Mouse (Mus musculus): ENCODE results near the gene H6pd. TPM values are rescaled to one million over a fixed set of nuclear protein-coding genes. Genes with fewer than 3 reads are reported as not detected.

H6pd gene
- total and polyA plus RNA-seq, 3 experiments = 6.9 to 10.8 TPM; not detected in 1

GRCm38 (mm10) chr4:150011564-150012321, 2.9 kb upstream of the H6pd start (continued):
- no peak for TF ChIP-seq MEF2A (IDR thresholded peaks at IDR 0.05; ENCODE audit: extremely low read depth, insufficient replicate concordance, low read depth, low read length, poor library complexity, severe bottlenecking)
- no peak for TF ChIP-seq KAT2A (conservative IDR thresholded peaks at IDR 0.05; ENCODE audit: low read depth, low read length)
- peak; percentile 10 to 63; a peak in 3 of 4 replicates for TF ChIP-seq EP300 (IDR thresholded peaks at IDR 0.05; ENCODE audit: low read depth in 1 of 2, low read length in 2 of 2)

GRCm38 (mm10) chr4:150010054-150010730, 1.4 kb upstream of the H6pd start:
- DNase-seq (ENCODE audit: low read depth, low spot score) = no peak
- Histone ChIP-seq H3K9ac (ENCODE audit: control insufficient read depth, low read depth, low read length, poor library complexity, severe bottlenecking) (no peak overlapping the region; the same call in 1 of the 2 replicates), H3K27ac (ENCODE audit: control insufficient read depth, low read depth, low read length) (peak overlapping the region; percentile 80), H3K9me3 (replicated peaks; ENCODE audit: insufficient read depth, low read length) (no peaks in the 10 kb centered on the region), H3K36me3 (ENCODE audit: control insufficient read depth in 1 of 2, insufficient read depth in 2 of 2, low read length in 2 of 2) (peaks cover 0 to 15% of the 10 kb centered on the region in 2 experiments; a peak in 2 of 4 replicates), H3K4me1 (ENCODE audit: control insufficient read depth in 1 of 2, insufficient read depth in 2 of 2, low read length in 2 of 2) (peaks cover 8 to 36% of the 10 kb centered on the region in 2 experiments), H3K4me3 (ENCODE audit: control insufficient read depth in 1 of 2, insufficient read depth in 1 of 2, low read depth in 2 of 2, low read length in 2 of 2) (peak overlapping the region in 1 of 2 experiments; percentile 55; a peak in 1 of 4 replicates), H3K79me2 (ENCODE audit: control insufficient read depth, insufficient read depth, low read length, poor library complexity) (peaks cover 8% of the 10 kb centered on the region), H3K27me3 (ENCODE audit: control insufficient read depth in 1 of 2, insufficient read depth in 2 of 2, low read length in 2 of 2) (no peaks in the 10 kb centered on the region)
- TF ChIP-seq KAT2A (conservative IDR thresholded peaks at IDR 0.05; ENCODE audit: low read depth, low read length) (no peak), MYB (IDR thresholded peaks at IDR 0.05; ENCODE audit: low read depth, low read length) (no peak), USF1 (IDR thresholded peaks at IDR 0.05; ENCODE audit: low read depth, low read length) (no peak), TCF12 (IDR thresholded peaks at IDR 0.05; ENCODE audit: low read depth, low read length) (no peak)

GRCm38 (mm10) chr4:150009587-150009930, 736 bp upstream of the H6pd start:
- Histone ChIP-seq H3K9ac (ENCODE audit: control insufficient read depth, low read depth, low read length, poor library complexity, severe bottlenecking) (peak overlapping the region; percentile 69), H3K4me3 (ENCODE audit: control insufficient read depth in 1 of 2, insufficient read depth in 1 of 2, low read depth in 2 of 2, low read length in 2 of 2) (peak overlapping the region; percentile 55 to 83), H3K27ac (ENCODE audit: control insufficient read depth, low read depth, low read length) (peak overlapping the region; percentile 80), H3K4me1 (ENCODE audit: control insufficient read depth in 1 of 2, insufficient read depth in 2 of 2, low read length in 2 of 2) (peaks cover 6 to 35% of the 10 kb centered on the region in 2 experiments), H3K36me3 (ENCODE audit: control insufficient read depth in 1 of 2, insufficient read depth in 2 of 2, low read length in 2 of 2) (peaks cover 0 to 13% of the 10 kb centered on the region in 2 experiments; a peak in 2 of 4 replicates), H3K9me3 (replicated peaks; ENCODE audit: insufficient read depth, low read length) (no peaks in the 10 kb centered on the region), H3K79me2 (ENCODE audit: control insufficient read depth, insufficient read depth, low read length, poor library complexity) (peaks cover 8% of the 10 kb centered on the region), H3K27me3 (ENCODE audit: control insufficient read depth in 1 of 2, insufficient read depth in 2 of 2, low read length in 2 of 2) (no peaks in the 10 kb centered on the region)
- TF ChIP-seq NELFE (IDR thresholded peaks at IDR 0.05; ENCODE audit: low read depth, low read length) (no peak), MAFK (IDR thresholded peaks at IDR 0.05; ENCODE audit: borderline replicate concordance, low read depth, low read length) (no peak), ZNF384 (IDR thresholded peaks at IDR 0.05; ENCODE audit: low read depth, low read length) (no peak), MAZ (IDR thresholded peaks at IDR 0.05; ENCODE audit: low read depth, low read length) (no peak), ELF1 (IDR thresholded peaks at IDR 0.05; ENCODE audit: low read depth, low read length) (no peak), CHD2 (IDR thresholded peaks at IDR 0.05; ENCODE audit: low read length) (no peak), ZKSCAN1 (IDR thresholded peaks at IDR 0.05; ENCODE audit: low read depth, low read length) (no peak), CTCF (IDR thresholded peaks at IDR 0.05 in 2 of 3, conservative IDR thresholded peaks at IDR 0.05 in 1 of 3; ENCODE audit: control insufficient read depth in 1 of 3, insufficient read depth in 1 of 3, low read depth in 2 of 3, low read length in 3 of 3, poor library complexity in 1 of 3, severe bottlenecking in 1 of 3) (no peak), TBP (IDR thresholded peaks at IDR 0.05; ENCODE audit: low read depth, low read length) (no peak), EP300 (IDR thresholded peaks at IDR 0.05; ENCODE audit: low read depth in 1 of 2, low read length in 2 of 2) (no peak), KAT2A (conservative IDR thresholded peaks at IDR 0.05; ENCODE audit: low read depth, low read length) (no peak), ZC3H11A (IDR thresholded peaks at IDR 0.05; ENCODE audit: low read depth, low read length) (no peak), USF2 (IDR thresholded peaks at IDR 0.05; ENCODE audit: borderline replicate concordance in 1 of 2, insufficient read depth in 1 of 2, low read depth in 1 of 2, low read length in 2 of 2) (no peak), MEF2A (IDR thresholded peaks at IDR 0.05; ENCODE audit: extremely low read depth, insufficient replicate concordance, low read depth, low read length, poor library complexity, severe bottlenecking) (no peak), MXI1 (IDR thresholded peaks at IDR 0.05; ENCODE audit: low read depth, low read length) (no peak)
- DNase-seq (ENCODE audit: low read depth, low spot score) = no peak
